Mouse (Mus musculus): Measurements from ENCODE around the gene Snrpa1. TPM values are rescaled to one million over a fixed set of nuclear protein-coding genes. Genes with fewer than 3 reads are reported as not detected.

Gene Snrpa1
- total RNA-seq, 2 experiments from 2014 or later, result 24.2 to 33.0 TPM

DNA sequence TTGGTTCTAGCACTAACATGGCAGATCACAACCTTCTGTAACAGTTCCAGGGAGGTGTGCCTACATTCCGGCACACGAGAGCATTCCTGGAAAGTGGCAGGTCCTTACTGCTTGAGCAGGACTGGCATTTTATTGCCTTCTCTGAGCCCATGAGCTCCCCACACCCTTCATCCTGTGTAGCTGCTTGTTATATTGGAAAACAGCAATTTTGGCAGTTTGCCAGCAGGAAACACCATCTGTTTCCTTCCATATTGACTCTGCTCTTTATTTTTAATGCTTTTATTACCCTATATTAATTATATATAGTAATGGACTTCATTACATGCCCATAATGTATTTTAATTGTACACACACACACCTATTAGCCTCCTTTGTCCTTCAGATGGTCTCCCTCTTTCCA lies 17.6 kb downstream of the Snrpa1 start:
- no peak for ATAC-seq (replicated peaks; ENCODE audit: low FRiP score, poor library complexity, severe bottlenecking)

DNA sequence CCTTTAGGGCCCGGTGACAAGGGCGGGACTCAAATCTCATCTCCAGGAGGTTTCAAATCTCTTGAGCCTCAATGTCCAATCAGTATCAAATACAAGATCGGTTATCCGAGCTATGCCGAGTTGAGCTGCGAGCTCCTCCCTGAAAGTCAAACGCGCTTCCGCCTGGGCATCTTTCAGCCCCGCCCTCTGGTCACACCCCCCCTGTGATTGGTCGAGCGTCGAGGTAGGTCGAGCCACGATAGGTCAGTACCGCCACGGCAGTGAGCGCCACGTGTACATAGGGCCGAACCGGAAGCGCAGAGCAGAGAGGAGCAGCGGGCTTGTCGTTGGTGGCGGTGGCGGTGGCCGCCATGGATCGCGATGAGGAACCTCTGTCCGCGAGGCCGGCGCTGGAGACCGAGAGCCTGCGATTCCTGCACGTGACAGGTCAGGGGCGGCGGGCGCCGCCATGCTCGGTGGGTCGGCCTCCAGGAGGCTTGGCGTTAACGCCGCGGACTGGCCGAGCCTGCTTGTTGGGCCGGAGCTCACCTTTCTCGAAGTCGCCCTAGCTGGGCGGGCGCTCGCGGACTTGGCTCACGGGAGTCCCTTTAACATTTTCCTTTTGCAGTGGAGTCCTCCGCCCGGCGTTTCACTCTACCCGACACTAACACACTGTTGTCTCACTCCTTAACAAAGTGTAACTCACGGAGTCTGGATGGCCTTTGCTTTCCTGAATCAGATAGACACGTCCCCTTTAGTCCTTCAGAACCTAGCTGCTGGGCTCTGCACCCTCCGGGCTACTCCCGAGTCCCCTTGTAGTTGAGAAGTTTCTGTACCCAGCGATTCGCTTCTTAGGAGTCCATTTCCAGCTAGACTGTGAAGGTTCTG lies 20.8 kb downstream of the Snrpa1 start, which contains the start of gene Selenos:
Gene Selenos (plus strand): TSS at position 286 of the 867 bp plus-strand sequence.
- ATAC-seq (replicated peaks; ENCODE audit: low FRiP score, poor library complexity, severe bottlenecking), result peak; percentile 99

- no peak for ATAC-seq (replicated peaks; ENCODE audit: low FRiP score, poor library complexity, severe bottlenecking)
Observed at GRCm38 (mm10) chr7:66080231-66080613, 21.4 kb downstream of the Snrpa1 start.

DNA sequence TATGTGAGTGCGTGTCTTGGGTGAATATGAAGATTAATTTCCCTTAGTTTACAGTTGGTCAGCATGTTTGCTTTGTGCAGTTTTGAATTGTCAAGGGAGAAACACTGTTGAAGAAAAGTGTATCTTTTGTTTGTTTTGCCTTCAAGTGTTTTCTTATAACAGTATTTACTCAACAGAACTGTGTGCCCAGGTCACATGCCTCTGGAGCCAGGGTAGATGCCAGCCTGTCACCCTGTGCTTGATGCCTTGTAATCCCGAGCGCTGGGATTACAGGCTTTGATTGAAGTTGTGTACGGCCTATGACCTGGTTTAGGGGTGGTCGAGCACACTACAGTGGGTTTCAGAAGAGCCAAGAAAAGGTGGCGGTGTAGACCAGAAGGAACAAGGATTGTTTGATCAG lies 25.0 kb downstream of the Snrpa1 start:
- ATAC-seq (replicated peaks; ENCODE audit: low FRiP score, poor library complexity, severe bottlenecking), result no peak

DNA sequence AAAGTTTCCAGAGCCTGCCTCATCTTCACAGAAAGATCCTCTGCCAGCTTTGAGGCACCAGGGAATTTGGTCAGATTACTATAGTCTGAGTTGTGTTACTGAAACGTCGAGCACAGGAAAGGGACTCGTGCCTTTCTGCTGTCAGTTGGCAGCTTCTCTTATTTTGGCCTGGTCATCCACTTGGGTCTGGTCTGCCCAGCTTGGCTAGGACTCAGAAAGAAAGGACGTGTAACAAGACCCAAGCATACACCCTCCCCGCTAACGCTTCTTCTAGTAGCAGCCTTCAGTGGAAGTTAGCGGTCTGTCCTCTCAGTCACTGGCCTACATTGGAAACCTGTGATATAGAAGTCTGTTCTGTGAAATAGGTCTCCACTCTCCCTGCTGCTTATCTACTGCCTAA lies 25.7 kb downstream of the Snrpa1 start:
- ATAC-seq (replicated peaks; ENCODE audit: low FRiP score, poor library complexity, severe bottlenecking), result no peak

DNA sequence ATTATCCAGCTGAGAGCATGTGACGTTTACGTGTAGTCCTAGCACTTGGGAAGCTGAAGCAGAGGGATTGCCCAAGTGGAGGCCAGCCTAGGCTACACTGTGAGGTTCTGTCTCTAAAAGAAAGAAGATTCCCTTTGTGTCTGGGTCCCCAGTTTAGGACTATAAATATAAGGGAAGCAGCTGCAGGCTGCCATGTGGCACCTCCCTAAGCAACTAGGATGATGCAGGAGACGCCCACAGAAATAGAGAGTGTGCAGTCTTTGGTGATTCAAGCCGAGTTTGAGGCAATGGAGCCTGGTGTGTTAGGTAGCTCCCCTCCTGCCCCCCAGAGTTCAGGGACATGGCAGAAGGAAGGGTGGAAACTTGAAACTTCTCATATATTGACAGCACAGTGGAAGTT lies 28.8 kb downstream of the Snrpa1 start:
- no peak for ATAC-seq (replicated peaks; ENCODE audit: low FRiP score, poor library complexity, severe bottlenecking)

DNA sequence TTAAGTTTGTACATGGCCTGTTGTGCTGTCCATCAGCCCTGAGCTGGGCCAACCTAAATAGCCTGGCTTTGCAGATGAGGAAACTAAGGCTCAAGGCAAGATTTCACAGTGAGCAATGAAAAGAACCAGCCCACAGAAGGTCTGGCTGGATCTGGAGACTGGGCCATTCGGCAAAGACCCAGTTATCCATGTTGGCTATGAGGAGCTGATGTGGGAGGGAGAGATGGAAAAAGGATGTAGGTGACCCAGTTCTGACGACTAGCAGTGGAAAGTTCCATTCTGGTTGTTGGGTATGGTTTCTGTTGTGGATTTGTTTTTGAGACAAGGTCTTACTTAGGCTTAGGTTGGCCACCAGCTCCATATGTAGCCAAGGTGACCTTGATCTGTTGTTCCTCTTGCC lies 29.3 kb downstream of the Snrpa1 start:
- no peak for ATAC-seq (replicated peaks; ENCODE audit: low FRiP score, poor library complexity, severe bottlenecking)

DNA sequence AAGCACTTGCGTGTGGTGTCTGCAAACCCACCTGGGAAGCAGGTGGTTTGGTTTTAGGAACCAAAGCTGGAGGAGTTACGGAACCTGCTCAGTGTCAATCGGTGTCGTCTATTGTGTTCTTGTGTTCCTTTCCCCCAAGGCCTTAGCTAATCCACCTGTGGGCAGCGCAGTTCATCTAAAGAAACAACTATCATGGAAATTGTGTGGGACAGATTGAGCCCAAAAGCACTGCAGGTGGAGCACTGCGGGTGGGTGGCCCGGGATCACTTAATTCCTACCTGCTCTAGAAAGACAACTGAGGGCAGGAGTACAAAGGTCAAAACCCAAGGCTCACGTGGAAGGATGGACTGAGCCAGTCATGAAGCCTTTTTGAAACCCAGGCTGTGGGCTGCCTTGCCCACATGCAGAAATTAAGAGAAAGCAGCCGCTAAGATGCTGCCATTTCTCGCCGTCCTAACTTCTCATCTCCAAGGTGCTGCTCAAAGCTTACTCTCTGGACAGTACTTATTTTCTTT lies 31.9 kb downstream of the Snrpa1 start:
- ATAC-seq (replicated peaks; ENCODE audit: low FRiP score, poor library complexity, severe bottlenecking), result no peak

- no peak for ATAC-seq (replicated peaks; ENCODE audit: low FRiP score, poor library complexity, severe bottlenecking)
Observed at GRCm38 (mm10) chr7:66091553-66091952, 32.8 kb downstream of the Snrpa1 start.

GRCm38 (mm10) chr7:66092656-66093055 lies 33.9 kb downstream of the Snrpa1 start:
- no peak for ATAC-seq (replicated peaks; ENCODE audit: low FRiP score, poor library complexity, severe bottlenecking)

- no peak for ATAC-seq (replicated peaks; ENCODE audit: low FRiP score, poor library complexity, severe bottlenecking)
Observed at GRCm38 (mm10) chr7:66094141-66094540, 35.3 kb downstream of the Snrpa1 start.

- ATAC-seq (replicated peaks; ENCODE audit: low FRiP score, poor library complexity, severe bottlenecking), result no peak
Observed at GRCm38 (mm10) chr7:66098803-66099202, 40.0 kb downstream of the Snrpa1 start.

- peak; percentile 63; the same call in 1 of the 2 replicates for ATAC-seq (replicated peaks; ENCODE audit: low FRiP score, poor library complexity, severe bottlenecking)
Observed at GRCm38 (mm10) chr7:66101866-66102265, 43.1 kb downstream of the Snrpa1 start.

DNA sequence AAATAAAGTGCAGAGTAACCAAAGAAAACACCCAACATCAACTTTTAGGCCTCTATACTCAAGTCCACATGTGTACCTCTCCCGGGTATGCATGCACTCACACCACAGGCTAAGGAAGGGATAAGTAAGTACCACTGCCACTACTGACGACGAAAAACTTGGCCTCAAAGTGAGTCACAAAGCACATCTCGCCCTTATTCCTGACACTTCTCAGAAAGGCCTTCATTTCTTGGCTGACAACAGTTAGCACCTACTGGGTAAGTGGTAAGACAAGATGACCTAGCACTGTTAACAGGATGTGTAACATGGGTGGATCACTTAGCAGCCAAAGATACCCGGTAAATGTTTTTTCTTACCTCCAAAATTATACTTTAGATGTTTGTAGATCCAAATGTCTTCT lies 45.7 kb downstream of the Snrpa1 start:
- no peak for ATAC-seq (replicated peaks; ENCODE audit: low FRiP score, poor library complexity, severe bottlenecking)

GRCm38 (mm10) chr7:66105771-66106170 lies 47.0 kb downstream of the Snrpa1 start:
- ATAC-seq (replicated peaks; ENCODE audit: low FRiP score, poor library complexity, severe bottlenecking), result no peak

- ATAC-seq (replicated peaks; ENCODE audit: low FRiP score, poor library complexity, severe bottlenecking), result no peak
Observed at GRCm38 (mm10) chr7:66106581-66107056, 47.8 kb downstream of the Snrpa1 start.

DNA sequence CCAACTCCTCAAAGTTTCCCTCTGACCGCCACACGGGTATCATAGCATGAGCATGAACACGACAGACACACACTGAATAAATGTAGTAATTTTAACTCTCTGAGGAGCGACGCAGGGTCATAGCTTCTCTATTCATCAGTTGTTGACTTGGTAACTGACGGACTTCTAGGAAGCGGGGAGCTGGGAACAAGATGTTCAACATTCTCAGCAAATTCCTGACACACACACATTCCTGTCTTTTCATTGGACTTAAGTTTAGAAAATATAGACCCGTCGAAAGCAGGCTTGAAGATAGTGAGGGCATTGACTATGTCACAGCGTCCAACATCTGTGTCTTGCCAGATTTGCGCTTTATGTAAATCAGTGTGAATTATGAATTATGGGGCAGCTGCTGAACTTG lies 48.4 kb downstream of the Snrpa1 start:
- no peak for ATAC-seq (replicated peaks; ENCODE audit: low FRiP score, poor library complexity, severe bottlenecking)

DNA sequence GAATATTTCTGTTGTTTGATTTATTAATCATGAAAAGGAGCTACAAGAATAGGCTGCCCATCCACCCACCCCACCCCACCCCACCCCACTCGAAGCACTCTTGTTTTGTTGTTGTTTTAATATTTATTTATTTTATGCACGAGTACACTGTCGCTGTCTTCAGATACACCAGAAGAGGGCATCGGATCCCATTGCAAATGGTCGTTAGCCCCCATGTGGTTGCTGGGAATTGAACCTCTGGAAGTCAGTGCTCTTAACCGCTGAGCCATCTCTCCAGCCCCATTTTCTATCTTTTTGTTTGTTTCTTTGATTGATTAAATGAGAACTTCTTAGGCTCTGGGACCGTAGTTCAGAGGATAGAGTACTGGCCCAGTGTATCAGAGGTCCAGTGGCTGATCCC lies 49.1 kb downstream of the Snrpa1 start:
- ATAC-seq (replicated peaks; ENCODE audit: low FRiP score, poor library complexity, severe bottlenecking), result no peak

GRCm38 (mm10) chr7:66108961-66109854 lies 50.4 kb downstream of the Snrpa1 start, which contains the start of gene Chsy1:
TSS of gene Chsy1 (plus strand) at chr7:66109515.
- peak; percentile 33 for ATAC-seq (replicated peaks; ENCODE audit: low FRiP score, poor library complexity, severe bottlenecking)

Data from erythroblast, adult 5-6 weeks (primary cell).